Mouse (Mus musculus): ENCODE measurements around the gene C5ar1. TPM values are rescaled to one million over a fixed set of nuclear protein-coding genes. Genes with fewer than 3 reads are reported as not detected.

The C5ar1 gene
- total RNA-seq, 4 experiments from 2014 or later: 0.61 to 5.4 (median 3.0) TPM

DNA sequence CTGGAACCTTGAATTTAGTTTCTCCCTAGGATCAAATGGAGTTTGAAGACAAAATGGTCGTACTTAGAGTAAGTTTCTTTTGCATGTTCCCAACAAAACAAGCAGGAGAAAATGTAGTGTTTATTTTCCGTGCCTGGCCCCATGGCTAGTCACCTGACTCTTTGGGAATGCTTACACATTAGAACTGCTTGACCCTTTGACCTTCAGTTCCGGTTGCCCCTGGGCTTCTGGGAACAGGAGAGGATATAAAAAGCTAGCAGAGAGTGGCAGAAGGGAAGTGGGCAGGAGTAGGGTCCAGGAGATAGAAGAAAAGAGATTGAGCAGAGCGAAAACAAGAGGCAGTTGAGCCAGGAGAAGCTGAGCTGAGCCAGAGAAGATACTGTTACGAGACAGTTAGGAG, 29.5 kb downstream of the C5ar1 start:
- no peak for DNase-seq (ENCODE audit: low spot score in 2 of 2)

DNA sequence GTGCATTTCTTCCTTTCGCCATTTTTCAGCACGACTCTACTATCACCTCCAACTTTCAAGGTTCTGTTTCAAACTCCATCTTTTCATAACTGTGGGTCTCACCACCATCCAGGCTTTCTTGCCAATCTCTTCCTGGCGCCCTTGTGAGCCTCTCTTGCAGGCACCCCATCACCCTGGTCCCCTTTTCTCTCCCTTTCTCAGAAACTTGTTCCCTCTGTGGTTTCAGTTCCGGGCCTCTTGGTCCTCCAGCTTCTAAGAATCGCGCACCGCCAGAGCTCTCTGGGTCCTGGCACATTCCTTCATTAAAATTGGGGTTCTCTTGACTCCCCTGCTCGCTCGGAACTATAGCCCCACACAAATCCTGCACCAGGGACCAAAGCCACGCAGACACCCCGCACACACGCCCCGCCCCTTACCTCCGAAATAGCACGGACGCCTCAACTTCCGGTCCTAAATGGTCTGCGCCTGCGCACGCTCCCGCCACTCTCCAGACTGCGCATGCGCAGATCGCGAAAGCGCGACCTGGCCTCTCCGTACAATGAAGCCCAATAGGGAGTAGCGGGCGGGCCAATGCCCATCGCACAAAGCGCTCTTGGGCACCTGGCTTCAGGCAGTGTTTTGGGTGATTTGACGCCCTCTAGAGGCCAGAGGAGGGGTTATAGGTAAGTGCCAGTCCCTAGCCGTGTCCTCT, 37.6 kb downstream of the C5ar1 start, which contains the start of gene Dhx34:
Gene Dhx34 (minus strand): TSS at position 456 of the 691 bp plus-strand sequence.
- peak; percentile 92 to 98 for DNase-seq (ENCODE audit: low spot score in 2 of 2)

DNA sequence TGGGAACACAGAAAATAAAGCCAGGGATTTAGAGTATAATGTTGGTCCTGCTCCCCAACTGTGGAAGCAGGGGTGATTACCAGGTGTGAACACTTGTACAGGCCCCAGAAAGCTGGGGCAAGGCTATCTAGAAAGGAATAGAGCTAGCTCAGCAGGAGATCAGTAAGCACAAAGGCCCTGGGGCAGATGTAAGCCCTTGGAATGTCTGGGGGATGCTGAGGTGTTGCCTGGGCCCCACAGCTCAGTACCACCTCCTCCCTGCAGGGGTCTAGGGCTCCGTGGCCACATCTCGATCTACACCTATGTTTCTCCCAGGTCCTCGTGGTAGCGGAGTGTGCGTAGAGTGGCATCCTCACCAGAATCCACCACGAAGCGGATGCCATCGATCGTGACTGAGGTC, 45.4 kb downstream of the C5ar1 start:
- no peak for DNase-seq (ENCODE audit: low spot score in 2 of 2)

DNA sequence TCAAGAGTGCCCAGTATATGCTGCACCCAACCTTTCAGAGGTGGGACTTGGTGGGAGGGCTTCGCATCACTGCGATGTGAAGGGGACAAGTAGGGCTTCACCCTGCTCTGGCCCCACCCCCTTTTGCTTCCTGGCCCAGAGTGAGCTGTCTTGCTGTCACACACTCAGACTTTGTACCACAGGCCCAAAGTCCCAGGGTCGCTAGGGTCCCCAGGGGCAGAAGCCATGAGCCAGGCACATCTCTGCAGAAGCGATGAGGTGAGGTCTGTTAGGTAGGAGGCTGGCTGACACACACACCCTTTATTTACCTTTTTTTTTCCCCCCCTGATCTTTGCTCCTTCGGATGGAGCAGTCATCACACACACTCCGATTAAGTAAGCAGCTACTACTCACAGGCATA, 46.1 kb downstream of the C5ar1 start:
- no peak for DNase-seq (ENCODE audit: low spot score in 2 of 2)

DNA sequence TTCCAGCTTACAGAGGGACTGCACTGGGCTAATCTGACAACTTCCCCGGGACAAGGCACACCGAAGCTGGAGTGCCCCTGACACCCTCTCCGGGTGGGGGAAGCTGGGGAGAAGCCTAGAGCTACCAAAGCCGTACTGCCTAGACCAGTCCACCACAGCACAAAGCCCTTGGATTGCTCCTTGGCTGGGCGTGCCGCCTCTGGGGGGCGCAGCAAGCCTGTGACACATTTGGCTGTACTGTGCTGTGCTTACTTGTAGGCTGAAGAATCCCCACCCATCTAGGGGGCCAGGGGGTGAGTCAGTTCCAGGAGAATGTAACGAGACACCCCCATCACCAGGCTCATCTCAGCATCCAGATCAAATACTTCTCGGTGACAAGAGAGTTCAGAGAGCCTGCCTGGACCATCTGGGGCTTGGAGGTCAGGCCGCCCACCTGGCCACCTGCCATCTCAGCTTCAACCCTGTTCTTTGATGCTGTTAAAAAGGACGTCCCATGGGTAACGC, 48.4 kb downstream of the C5ar1 start:
- no peak for DNase-seq (ENCODE audit: low spot score in 2 of 2)

DNA sequence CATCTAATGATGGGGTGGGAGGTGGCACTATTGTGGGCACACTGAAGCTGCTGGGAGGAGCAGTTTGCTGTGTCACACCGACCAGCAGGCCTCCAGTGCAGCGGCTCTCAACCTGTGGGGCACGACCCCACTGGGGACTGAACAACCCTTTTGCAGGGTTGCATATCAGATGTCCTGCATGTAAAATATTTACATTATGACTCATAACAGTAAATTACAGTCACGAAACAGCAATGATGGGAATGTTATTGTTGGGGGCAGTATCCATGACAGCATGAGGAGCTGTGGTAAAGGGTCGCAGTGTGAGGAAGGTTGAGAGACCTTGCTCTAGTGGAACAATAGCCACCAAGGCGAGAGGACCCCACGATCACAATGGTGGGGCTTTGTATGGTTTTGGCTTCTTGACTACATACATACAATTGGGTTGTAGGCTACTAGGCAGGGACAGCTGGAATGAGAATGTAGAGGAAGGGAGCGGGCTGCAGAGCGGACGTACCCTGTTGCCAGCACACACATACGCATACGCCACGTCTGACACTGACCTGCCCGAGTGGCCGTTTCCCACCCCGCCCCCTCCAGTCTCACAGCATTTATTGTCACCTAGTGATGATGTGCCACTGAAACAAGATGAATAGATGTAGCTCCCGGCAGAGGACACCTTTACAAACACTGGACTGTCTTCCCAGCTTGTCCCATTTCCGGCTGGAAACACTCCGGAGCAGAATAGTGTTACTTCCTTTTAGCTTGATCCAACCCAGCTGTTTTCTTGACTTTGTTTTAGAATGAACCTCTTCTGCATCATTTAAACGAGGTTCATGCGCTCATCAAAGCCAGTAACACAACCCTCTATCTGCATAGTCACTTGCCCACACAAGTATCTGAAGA, 50.3 kb downstream of the C5ar1 start:
- no peak for DNase-seq (ENCODE audit: low spot score in 2 of 2)

DNA sequence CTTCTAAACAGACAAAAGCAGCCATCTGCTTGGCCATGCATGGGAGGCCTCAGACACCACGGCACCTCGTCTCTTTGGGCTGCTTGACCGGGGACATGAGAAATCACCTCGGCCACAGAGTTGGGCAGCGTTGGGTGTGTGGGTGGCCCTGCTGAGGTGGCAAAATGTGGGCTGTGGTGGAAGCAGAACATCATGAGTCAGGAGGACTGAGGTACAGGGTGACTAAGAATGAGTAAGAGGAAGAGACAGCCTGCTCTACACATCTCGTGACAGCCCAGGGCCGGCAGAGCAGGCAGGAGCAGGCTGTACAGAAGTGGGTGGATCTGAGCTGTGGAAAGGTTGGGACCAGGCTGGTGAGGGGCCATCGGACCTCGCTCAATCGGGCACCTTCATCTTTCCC, 51.8 kb downstream of the C5ar1 start:
- peak; percentile 26 to 33 for DNase-seq (ENCODE audit: low spot score in 2 of 2)

DNA sequence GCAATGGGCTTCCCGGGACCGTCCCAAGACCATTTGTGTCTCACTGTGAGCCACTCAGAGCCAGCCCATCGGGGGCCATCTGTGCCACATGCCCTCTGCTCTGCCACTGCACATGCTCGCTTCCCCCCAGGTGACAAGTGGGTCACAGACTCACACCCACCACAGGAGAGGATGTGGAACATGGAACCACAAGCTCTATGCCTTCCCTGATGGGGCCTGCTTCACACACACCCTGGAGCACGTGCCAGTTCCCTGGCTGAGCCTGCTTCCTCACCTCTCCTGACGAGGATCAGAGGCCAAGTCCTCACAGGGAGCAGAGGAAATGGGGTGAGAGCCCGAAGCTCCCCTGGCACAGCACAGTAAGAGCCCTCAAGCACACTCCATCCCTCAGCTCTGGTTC, 52.3 kb downstream of the C5ar1 start:
- no peak for DNase-seq (ENCODE audit: low spot score in 2 of 2)

DNA sequence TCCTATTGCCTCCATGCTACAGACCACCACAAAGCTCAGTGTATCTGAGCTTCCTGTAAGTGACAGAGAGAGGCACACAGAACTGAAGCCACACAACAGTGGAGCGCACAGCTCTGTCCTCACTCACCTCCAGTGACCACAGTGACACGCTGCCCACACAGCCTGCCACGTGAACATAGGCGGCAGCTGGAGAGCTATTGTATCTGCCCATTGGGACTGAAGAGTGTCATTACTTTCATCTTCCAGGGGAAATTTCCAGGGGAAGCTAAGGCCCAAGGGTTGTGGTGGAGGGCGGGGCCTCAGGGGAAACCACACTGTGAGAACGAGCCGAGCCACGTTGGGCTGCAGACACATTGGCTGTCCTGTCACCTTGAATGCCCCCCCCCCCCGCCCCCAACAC, 54.5 kb downstream of the C5ar1 start:
- no peak for DNase-seq (ENCODE audit: low spot score in 2 of 2)

DNA sequence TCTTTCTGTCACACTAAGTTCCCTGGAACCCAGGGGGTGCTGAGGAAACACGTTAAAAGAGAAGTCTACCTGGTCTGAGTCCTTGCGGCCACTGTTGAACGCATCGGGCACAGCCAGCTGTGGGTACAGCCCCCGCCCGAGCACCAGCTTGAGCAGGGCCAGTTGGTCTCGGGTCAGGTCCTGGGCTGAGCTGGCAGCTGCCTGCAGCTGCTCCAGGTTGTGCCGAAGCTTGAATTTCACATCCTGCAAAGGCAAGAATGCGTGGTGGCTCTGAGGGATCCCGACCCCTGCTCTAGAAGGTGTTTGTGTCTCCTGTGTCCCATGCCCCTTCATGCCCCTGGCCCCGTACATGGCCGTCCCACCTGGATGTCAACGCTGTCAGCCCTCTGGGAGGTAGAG, 55.8 kb downstream of the C5ar1 start:
- DNase-seq (ENCODE audit: low spot score in 2 of 2): no peak

DNA sequence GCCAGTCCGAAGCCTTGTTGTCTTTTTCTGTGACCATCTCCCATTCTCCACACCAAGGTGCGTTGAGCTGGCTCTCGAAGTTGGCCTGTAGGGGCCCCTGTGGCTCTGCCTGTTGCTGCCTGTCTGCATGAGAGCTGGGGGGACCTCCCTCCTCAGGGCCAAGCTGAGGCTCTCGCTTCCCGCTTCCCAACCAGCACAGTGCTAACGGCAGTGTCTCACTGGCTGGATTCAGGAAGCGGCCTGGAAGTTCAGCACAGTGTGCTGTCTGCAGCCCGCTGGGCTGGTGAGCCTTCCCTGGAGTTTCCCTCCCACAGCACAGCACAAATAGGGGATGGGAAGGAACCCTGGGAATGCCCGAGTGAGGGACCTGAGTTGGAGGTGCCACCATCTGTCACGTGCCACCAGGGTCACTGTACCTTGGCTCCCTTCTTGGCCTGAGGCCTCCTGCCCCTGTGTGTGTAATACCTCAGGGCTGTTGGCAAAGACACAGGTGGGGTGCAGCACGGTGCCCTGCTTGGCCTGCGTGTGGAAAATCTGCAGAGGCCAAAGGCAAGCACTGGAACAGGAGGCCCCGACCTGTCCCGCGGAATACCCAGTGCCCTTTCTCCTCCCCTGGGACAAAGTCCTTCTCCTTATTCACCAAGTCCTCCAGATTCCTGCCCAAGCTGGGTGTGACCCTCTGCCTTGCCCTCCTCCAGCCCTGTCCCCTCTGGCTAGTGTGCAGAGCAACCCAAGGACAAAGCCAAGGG, 56.4 kb downstream of the C5ar1 start:
- no peak for DNase-seq (ENCODE audit: low spot score in 2 of 2)

DNA sequence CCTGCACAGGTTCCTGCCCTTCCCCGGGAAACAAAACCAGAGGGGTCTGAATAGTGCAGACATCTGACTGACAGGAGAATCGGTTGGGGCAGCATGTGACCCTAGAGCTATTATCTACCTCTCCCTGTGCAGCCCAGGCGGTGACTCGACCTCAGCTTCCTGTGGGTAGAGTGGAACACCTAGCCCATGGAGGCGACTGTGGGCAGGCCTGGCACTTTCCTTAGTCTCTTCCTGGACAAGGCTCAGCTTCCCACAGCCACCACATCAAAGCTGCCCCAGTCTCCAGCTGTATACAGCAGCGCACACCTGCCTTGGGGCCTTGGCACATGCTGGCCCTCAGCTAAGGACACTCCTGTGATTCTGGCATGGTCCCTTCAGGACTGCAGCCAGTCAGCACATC, 58.2 kb downstream of the C5ar1 start:
- no peak for DNase-seq (ENCODE audit: low spot score in 2 of 2)

DNA sequence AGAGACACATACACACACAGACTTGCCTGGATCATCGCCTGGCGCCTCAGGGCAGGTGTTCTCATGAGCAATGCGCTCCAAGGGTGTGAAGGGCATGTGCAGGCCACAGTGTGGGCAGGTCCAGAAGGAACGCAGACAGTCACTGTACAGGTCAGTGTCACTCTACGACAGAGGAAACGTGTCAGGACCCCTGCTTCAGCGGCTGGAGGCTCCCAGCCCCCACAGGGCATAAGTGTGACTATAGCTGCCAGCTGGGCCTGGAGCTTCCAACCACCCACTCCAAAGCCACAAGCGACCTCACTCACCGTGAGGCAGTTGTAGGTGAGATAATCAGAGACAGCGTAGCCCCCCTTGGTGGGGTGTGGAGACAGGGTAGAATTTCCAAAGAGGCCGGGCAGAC, 60.8 kb downstream of the C5ar1 start:
- no peak for DNase-seq (ENCODE audit: low spot score in 2 of 2)

DNA sequence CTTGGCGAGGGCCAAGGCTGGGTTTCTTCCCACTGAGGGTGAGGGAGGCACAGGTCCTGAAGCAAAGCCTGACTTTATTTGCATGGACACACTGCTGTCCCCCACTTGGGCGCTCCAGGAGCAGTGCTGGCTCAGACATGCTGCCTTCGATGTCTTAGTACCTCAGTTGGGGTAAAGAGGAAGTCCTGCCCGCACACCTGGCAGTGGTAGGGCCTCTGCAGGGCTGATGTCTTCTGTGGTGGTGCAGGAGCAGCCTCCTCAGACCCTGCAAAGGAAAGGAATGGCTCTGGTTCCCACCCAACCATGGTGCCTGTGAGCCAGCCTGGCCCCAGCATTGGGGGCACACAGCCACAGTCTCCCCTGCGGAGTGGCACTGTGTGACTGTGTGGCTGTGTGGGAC, 62.2 kb downstream of the C5ar1 start:
- no peak for DNase-seq (ENCODE audit: low spot score in 2 of 2)

Other genes with a start within 250 kb of the C5ar1 start
- 10 to 100 TPM; 15.4 to 20.0 (median 17.2) TPM for gene Bicra, start 211.6 kb downstream of the C5ar1 start, total RNA-seq (2022)
- gene Zfp541, start 197.7 kb downstream of the C5ar1 start, total RNA-seq (2022): under 1 TPM; 0.67 to 0.98 (median 0.84) TPM
- gene Napa, start 161.1 kb downstream of the C5ar1 start, total RNA-seq (2022): 100 to 1,000 TPM; 289 to 306 (median 297) TPM
- 10 to 100 TPM; 35.4 to 47.0 (median 41.5) TPM for gene Kptn, start 139.6 kb downstream of the C5ar1 start, total RNA-seq (2022)
- gene Slc8a2, start 129.7 kb downstream of the C5ar1 start, total RNA-seq (2022): 100 to 1,000 TPM; 237 to 262 (median 255) TPM
- 10 to 100 TPM; 36.4 to 42.8 (median 40.1) TPM for gene Meis3, start 84.5 kb downstream of the C5ar1 start, total RNA-seq (2022)
- 10 to 100 TPM; 12.4 to 17.6 (median 13.5) TPM for gene Dhx34, start 37.5 kb downstream of the C5ar1 start, total RNA-seq (2022)
- 1 to 10 TPM in 2 of 4 experiments, under 1 TPM in 2; 0.54 to 1.7 (median 1.1) TPM for gene C5ar2, start 15.4 kb downstream of the C5ar1 start, total RNA-seq (2022)
- gene Inafm1, start 14.1 kb upstream of the C5ar1 start, total RNA-seq (2022): 10 to 100 TPM; 30.9 to 39.3 (median 33.1) TPM
- gene Ccdc9, start 27.3 kb upstream of the C5ar1 start, total RNA-seq (2022): 10 to 100 TPM; 72.6 to 88.3 (median 86.3) TPM
- 10 to 100 TPM in 3 of 4 experiments, 1 to 10 TPM in 1; 8.9 to 14.4 (median 10.9) TPM for gene Bbc3, start 48.9 kb upstream of the C5ar1 start, total RNA-seq (2022)
- 10 to 100 TPM; 89.6 to 93.3 (median 91.9) TPM for gene Sae1, start 128.3 kb upstream of the C5ar1 start, total RNA-seq (2022)
- 10 to 100 TPM; 43.3 to 50.2 (median 47.1) TPM for gene Zc3h4, start 141.4 kb upstream of the C5ar1 start, total RNA-seq (2022)
- gene Tmem160, start 193.2 kb upstream of the C5ar1 start, total RNA-seq (2022): 10 to 100 TPM; 53.2 to 76.7 (median 67.9) TPM
- gene Npas1, start 218.2 kb upstream of the C5ar1 start, total RNA-seq (2022): 10 to 100 TPM; 14.0 to 17.1 (median 15.5) TPM